Mouse (Mus musculus) neural tube, embryonic 10.5 days (tissue): ENCODE data around the gene Wdr24.
"Not testable (repeated sequence)": the region's sequence is repeated elsewhere in the genome, so short reads cannot be mapped to it uniquely, and the experiment has no call there.

Experiments used
- DNase-seq: peaks from one replicate; pipeline ENCODE4 v3.0.0-alpha.2; 2017; ENCODE audit warnings: low spot score; ENCODE audit errors: extremely low spot score

The Wdr24 gene

DNA sequence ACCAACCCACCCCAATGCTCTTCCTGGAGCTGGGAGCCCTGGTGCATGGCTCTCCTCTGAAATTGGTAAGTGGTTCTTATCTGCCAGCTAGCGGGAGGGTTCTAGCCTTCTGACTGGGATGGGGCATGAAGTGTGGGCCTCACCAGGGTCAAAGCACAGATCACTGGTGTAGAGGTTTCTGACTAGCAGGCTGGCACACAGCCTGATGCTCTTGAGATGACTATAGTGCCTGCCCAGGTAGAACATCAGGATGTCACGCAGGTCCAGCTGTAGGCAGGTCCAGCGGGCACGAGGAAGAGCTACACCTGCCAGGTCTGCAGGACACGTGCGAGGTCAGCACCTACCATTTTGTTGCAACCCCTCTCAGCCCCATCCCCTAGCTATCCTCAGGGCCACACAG lies 36.8 kb downstream of the Wdr24 start:
- no peak for DNase-seq

DNA sequence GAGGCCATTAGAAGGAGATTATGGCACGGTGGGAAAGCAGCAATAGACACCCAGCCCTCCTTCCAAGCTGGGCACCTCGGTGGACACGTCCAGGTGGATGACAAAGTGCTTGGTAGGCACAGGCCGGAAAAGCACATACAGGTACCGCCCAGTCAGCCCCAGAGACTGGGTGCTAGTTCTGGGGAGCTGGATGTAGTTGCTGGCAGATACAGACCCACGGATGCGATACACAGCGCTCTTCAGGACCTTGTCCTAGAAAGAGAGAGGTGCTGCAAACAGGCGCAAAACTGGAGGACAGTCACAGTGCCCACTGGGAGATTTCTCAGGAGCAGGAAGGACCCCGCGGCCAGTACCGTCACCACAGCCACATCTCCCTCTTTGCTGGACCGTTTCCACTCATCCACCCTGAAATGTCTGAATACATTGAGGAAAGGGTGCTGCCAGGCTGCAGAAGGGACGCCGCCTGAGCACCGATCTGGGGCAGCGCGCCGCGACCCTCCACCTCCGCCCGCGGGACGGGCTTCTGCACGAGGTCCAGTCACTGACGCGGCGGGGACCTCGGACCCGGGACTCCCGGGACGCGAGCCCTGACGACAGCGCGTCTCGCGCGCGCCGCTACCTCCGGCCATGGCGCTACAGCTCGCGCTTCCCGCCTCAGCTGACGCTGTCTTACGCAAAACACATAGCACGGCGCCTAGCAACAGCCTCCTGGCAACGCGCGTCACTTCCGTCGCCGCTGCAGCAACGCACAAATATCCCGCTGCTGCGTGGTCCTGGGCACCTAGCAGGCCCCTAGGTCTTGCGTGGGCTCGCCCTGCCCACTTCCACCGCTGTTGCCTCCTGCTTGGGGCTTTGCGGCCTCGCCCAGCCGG lies 37.6 kb downstream of the Wdr24 start, which contains the start of gene Wdr90:
Gene Wdr90 (minus strand): TSS at position 670 of the 872 bp plus-strand sequence.
- DNase-seq, result peak; percentile 91

DNA sequence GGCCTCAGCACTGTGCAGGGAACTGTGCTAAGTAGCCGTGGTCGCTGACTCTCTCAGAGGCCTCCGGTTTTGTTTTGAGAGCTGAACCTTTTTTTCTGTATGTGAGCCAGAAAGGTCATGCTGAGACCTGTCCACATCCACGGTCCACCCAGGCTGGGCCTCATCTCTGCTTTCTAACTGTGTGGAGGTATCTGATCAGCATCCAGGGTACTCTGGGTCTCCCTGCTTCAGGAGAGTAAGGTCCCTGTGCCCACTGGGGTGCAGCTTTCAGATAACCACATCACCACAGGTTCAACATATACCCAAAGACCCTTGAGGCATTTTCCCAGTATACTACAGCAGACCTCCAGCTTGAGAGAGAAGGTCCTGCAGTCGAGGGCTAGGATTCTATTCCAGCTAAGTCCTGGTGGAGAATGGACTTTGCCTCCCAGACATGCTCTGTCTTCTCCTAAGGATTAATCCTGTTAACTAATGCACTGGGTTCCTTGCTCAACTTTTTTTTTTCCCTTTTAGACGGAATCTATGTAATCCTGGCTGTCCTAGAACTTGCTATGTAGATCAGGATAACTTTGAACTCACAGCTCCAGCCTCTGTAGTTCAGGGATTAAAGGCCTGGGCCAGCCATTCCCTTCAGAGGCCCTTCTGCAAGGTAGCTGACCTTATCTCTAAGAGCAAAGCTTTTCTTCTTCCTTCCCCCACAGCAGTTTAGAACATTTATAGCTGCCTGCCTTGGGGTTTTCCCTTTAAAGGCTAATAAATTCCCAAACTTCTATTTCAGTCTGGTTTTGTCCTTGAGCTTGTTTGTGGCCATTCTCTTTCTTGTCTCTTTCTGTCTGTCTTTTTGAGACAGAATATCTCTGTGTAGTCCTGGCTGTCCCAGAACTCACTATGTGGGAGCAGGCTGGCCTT lies 38.5 kb downstream of the Wdr24 start:
- no peak for DNase-seq

DNA sequence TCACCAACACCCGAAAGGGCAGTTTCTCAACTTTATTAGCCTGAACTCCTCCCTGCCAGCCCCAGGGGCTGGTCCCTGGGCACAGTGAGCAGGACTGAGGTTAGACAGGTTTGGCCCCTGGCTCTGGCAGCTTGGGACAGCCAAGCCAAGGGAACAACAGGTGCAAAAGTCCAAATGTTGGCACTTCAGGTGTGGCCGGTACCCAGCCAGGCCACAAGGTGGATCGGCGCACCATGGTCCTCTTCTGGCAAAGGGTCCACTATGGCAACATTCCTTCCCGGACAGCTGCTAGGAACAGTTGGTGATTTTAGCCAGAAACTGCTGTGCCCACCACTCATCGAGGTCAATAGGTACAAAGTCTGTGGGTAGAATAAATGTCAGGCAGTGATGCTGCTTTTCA lies 40.3 kb downstream of the Wdr24 start:
- DNase-seq, result no peak

DNA sequence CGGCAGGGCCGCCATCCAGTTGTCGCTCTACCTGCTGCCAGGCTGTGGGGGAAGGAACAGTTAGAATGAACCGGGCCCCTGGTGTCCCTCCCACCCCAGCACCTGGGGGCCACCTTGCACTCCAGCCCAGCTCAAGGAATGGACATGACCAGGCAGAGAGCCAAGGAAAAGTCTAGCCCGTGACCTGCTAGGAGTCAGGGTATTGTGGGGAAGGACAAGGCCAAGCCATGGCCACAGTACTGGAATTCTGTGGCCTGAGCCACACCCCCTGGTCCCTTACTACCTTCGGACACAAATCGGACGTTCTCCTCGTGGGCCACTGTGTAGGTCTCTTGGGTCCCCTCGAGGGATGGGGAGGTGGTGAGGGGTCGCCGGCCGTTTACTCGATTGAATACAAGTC lies 40.9 kb downstream of the Wdr24 start:
- DNase-seq, result no peak

DNA sequence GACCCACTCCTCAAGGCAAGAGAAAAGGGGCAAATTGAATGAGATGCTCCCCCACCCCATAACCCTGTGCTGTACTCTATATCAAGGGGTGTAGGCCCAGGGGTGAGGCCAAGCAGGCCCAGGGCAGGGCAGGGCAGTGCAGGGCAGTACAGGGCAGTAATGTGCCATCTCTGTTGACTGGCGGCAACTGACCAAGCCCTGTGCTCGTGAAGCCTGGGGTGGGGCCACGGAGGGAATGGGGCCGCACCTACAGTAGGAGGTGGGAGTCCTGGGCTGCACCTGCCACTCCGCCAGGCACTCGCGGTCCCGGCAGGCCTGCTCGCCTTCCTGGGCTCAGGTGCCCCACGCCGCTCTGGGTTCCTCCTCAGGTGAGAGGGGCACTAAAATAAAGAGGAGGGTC lies 41.9 kb downstream of the Wdr24 start:
- no peak for DNase-seq

DNA sequence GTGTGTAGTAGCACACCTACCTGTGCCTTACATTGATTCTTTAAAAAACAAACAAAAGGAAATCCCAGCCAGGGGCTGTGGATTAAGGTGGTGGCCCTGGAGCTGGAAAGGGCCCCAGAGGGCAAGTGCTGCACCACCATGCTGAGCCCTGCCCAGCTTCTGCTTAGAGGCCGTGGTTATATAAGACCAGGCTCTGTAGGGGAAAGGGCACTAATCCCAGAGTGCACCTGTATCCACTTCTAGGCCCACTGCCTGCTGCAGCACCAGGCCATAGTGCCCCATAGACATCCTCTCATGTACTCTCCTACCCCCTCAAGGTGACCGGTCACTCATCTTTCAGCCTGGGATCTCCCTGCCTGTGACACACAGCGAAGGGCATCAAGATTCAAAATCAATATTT lies 42.7 kb downstream of the Wdr24 start:
- no peak for DNase-seq

DNA sequence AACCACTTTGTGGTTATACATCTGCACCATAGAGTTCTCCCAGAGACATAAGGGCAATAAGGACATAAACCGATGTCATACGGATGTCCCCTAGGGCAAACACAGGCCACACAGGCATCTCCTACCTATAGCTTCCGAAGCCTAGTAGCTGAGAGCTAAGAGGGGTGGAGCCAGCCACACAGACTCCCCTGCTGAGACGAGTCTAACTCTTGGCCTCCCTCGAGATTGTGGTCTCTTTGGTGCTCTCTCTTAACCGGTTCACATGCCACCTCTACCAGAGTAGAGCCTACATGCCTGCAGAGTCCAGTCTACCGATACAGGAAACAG lies 44.0 kb downstream of the Wdr24 start:
- DNase-seq, result no peak

DNA sequence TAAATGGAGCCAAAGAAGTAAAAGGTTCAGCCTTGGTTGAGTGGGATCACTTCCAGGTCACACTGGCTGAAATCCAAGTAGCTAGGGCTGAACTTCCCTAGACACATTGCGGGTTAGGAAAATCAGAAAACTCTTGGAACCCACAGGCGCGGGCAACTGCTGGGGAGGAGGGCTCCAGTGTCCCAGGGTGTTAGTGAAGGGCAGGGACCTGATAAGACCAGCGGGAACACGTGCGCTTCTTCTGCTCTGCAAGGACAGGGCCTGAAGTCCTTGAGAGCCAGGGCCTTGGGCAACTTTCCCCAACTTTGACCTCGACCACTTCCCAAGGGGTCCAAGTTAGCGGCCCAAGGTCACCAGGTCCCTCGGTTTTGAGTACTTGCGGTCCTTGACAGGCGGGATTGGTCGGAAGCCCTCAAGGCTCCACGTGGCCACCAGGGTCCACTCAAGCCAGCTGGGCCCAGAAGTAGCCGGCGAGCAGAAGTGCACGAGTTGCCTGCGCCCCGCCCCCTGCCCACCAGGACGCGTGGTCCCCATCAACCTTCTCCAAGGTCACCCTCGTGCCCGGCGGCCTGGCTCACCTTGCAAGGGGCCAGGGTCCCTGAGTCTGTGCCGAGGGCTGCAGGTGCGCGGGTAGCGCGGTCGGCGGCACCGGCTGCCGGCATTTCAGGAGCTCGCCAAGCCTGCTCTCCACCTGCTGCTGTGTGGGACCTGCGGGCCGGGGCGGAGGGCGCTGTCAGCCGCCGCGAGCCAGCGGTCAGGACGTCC lies 44.6 kb downstream of the Wdr24 start:
- peak; percentile 82 for DNase-seq

DNA sequence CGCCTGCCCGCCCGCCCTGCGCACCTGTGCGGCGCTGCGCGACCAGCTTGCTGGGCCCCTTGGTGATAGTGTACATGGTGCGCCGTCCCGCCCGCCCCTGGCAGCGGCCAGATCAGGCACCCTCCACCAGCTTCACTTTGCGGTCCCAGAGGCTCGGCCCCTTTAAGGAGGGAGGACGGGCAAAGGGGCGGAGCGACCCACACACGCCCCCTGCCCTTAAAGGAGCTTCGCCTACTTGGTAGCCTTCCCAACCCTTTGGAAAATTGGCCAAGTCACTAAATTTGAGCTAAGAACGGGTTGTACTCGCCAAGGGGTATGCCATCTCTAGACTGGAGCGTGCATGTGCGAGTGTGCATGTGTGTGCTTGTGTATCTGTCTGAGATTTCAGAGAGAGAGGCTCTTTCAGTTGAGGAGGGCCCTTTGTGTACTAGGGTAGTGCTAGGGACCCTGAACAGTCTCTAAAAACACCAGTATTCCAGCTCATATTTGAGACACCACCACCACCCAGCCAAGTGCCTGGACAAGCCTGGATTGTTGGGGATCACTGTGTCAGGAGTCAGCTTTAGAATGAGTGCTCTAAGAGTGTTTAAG lies 45.3 kb downstream of the Wdr24 start, which contains the start of gene Mcrip2:
Gene Mcrip2 (minus strand): TSS at position 164 of the 591 bp plus-strand sequence.
- no peak for DNase-seq

DNA sequence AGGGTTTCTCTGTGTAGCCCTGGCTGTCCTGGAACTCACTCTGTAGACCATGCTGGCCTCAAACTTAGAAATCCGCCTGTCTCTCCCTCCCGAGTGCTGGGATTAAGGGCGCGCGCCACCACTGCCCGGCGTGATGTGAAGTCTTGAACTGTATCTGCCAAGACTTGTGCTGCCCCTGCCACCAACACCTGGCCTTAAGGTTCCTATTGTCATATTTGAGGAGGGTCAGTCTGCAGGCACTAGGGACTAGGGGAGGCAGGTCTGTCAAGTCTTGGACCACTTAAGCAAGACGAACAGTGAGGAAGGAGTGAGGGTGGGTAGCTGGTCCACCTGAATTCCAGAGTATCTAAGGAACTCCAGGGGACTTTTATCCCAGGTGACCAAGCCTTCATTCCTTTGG lies 46.1 kb downstream of the Wdr24 start:
- no peak for DNase-seq

DNA sequence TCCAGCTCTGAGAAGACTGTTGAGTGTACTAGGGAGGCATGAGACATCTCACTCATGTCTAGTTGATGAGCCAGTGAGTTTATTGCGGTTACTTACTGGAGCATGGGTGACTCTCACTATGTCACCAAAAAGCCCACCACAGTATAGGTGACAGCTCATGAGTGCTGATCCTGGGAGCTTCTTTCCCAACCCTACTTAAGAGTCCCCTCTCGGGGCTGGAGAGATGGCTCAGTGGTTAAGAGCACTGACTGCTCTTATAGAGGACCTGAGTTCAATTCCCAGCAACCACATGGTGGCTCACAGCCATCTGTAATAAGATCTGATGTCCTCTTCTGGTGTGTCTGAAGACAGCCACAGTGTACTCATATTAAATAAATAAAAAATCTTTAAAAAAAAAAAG lies 46.5 kb downstream of the Wdr24 start:
- no peak for DNase-seq

DNA sequence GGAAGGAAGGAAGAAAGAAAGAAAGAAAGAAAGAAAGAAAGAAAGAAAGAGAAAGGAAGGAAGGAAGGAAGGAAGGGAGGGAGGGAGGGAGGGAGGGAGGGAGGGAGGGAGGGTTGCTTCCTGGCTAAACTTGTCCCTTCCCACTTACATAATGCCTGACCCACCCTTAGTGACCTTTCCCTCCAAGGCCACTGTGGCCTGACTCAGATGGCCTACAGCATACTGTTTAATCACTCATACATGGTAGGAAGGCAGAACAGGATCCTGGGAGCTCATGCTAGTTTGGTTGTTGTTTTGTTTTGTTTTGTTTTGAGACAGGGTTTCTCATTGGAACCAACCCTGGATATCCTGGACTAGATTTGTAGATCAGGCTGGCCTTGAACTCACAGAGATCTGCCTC lies 48.1 kb downstream of the Wdr24 start:
- DNase-seq, result not testable (repeated sequence)

DNA sequence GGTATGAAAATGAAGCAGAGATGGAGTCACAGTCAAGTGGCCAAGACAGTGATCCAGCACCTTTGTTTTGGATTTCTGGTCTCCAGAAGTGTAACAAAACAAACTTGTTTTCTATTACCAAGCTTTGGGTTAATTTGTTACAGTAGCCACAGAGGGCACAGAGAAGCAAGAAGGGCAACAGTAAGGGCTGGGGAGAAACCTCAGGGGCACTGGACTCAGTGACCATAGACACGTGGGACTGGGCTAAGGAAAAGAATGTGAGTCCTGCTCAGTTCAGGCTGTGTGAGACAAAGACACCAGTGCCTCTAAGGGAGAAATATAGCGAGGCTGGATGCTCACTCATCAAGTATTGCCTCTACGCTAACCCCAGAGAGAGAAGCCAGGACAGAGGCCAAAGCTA lies 49.2 kb downstream of the Wdr24 start:
- no peak for DNase-seq

DNA sequence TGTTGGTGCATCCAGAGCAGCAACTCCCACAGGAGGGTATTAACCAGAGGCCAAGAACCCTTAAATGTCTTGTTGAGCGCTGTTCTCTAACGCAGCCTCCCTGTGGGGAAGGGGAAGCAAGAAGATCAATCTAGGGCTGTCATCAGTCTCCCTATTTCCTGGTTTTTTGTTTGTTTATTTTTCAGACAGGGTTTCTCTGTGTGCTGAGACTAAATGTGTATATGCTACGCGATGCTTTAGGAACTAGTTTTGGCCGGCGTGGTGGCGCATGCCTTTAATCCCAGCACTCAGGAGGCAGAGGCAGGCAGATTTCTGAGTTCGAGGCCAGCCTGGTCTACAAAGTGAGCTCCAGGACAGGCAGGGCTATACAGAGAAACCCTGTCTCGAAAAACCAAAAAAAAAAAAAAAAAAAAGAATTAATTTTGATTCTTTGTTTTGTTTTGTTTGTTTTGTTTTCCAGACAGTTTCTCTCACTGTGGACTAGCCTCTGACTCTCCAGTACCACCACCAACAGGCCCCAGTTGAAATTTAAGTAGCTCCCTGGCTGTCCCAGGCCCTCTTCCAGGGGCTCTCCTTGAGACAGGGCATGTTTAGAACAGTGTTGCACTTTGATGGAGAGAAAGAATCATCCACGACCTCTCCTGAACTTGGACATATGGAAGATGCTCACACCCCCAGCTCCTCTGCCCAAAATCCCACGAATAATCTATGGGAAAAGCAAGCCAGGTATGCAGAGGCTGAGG lies 50.1 kb downstream of the Wdr24 start:
- no peak for DNase-seq

DNA sequence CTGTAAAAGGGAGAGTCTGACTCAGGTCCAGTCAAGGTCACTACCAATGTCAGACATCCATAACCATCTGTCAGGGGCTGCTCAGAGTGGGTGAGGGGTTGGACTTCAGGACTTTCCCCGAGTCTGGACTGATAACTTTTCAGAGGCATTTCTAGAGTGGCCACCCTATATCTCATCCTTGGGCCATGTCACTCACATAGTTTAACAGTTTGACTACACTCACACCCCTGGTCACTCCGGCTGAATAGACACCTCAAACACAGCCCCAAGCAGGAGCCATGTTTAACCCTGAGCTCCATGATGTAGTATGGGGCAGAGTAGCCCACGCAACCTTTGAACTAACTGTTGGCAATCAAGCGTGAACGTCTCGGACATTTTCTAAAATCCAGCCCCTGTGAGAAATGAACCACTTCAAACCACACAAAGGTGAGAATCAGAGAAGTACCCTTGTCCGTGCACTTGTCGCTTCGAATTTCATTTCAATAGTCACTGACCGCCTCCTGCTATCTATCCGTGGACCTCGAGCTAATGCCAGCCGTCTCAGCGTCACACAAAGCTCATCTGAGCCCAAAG lies 50.8 kb downstream of the Wdr24 start:
- DNase-seq, result peak; percentile 23

DNA sequence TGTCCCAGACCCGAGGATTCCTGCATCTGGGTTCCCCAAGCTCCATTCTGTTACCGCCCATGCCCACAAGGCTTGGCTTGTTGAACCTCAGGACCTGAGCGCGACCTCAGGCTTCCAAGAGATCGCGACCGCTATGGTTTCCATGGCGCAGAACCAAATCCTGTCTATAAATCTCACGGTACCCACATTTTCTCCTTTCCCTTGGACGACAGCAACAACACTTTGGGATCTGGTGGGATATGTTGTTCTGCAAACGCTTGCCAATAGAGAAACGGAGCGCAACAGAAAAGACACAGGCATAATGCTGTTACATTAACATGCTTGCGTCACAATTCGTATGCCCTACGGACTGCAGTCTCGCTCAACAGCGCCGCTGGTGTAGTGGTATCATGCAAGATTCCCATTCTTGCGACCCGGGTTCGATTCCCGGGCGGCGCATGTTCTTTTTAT lies 51.3 kb downstream of the Wdr24 start, which contains the start of gene Mettl26:
Gene Mettl26 (plus strand): TSS at position 354 of the 450 bp plus-strand sequence.
- peak; percentile 98 for DNase-seq

DNA sequence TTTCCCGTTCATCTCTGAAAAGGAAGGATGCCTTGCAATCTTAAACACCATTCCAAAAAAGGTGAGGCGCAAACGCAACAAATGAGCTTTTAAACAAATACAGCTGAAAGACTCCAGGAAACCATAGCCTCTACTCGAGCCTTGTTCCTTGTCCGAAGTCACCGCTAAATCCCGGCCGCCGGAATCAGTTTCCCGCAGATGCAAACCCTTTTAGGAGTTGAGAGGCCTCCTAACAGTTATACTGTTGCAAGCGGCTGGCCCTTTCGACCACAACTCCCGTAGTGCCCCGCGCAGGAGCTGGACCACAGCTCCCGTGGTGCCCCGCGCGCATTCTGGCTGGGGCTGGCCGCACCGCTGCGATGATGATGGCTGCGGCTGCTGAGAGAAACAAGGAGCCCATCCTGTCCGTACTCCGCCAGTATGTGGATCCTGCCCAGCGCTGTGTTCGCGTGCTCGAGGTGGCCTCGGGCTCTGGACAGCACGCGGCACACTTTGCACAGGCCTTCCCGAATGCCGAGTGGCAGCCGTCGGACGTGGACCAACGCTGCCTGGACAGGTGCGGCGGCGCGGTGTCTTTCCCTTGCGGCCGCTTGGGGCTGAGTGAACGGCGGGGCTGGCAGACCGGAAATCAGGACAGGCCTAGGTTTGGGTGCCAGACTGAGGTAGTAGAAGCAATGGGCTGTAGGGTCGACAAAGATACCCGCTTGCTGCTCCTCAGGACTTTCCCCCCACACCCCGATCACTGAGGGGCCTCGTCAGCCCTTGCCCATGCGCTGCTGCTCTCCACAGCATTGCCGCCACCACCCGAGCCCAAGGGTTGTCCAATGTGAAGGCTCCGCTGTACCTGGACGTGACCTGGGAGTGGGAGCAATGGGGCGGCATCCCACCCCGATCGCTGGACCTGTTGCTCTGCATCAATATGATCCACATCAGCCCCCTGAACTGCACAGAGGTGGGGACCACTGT lies 52.0 kb downstream of the Wdr24 start:
- peak; percentile 90 for DNase-seq
